Mouse (Mus musculus): Measurements from ENCODE around the gene Efnb2. TPM values are rescaled to one million over a fixed set of nuclear protein-coding genes. Genes with fewer than 3 reads are reported as not detected.

The Efnb2 gene
- polyA plus RNA-seq (2012; rRNA removed): 55.5 and 71.0 TPM in 2 replicates

GRCm38 (mm10) chr8:8661103-8661758 is at the start of gene Efnb2:
Gene Efnb2 (minus strand): TSS chr8:8661242.

GRCm38 (mm10) chr8:8690146-8691092 is 29.4 kb upstream of the Efnb2 start, which contains the start of gene Arglu1:
Gene Arglu1 (minus strand): TSS chr8:8690521.

Other genes with a start within 250 kb of the Efnb2 start
- 35.7 and 43.0 TPM in 2 replicates for gene Arglu1, start 29.3 kb upstream of the Efnb2 start, polyA plus RNA-seq (2012; rRNA removed)

Measured in ovary, adult 2 months (tissue).